In genomic region chr4:106560846-106561781, GRCm38 (mm10) we compare ENCODE assay signal across 8 mouse cellular contexts. TPM values are rescaled to one million over a fixed set of nuclear protein-coding genes. Genes with fewer than 3 reads are reported as not detected.
DNase-seq lines count a peak whose midpoint lies in the region; ATAC-seq and TF ChIP-seq lines count a peak whose summit lies in the region.

Dhcr24 (plus strand) TSS chr4:106561038.

- peak within 1 kb of the TSS; percentile 86 for H3K27ac ChIP-seq in embryonic facial prominence, embryonic 13.5 days
- H3K27ac ChIP-seq in heart, adult 2 months: no peak within 1 kb of the TSS
- peak within 1 kb of the TSS; percentile 86 for H3K27ac ChIP-seq in limb, embryonic 13.5 days
- H3K27ac ChIP-seq in midbrain, embryonic 16.5 days (ENCODE audit: low read length): peak within 1 kb of the TSS; percentile 92

- peak within 1 kb of the TSS; percentile 84 for H3K9ac ChIP-seq in embryonic facial prominence, embryonic 13.5 days
- H3K9ac ChIP-seq in heart, adult 2 months (ENCODE audit: low read depth, low read length): peak within 1 kb of the TSS; percentile 53
- peak within 1 kb of the TSS; percentile 83 for H3K9ac ChIP-seq in limb, embryonic 13.5 days
- H3K9ac ChIP-seq in midbrain, embryonic 16.5 days (ENCODE audit: low read depth, low read length): peak within 1 kb of the TSS; percentile 80

- under 1% methylated on average over 89 of the region's 89 CpGs for WGBS in embryonic facial prominence, embryonic 13.5 days
- WGBS in heart, adult 2 months: under 1% methylated on average over 85 of the region's 89 CpGs
- WGBS in limb, embryonic 13.5 days: under 1% methylated on average over 83 of the region's 89 CpGs
- under 1% methylated on average over 85 of the region's 89 CpGs for WGBS in midbrain, embryonic 16.5 days

- no peak for TF ChIP-seq CTCF in heart, adult 2 months (IDR thresholded peaks at IDR 0.05)

- H3K9me3 ChIP-seq in embryonic facial prominence, embryonic 13.5 days: no peaks in the 10 kb centered on the region
- H3K9me3 ChIP-seq in limb, embryonic 13.5 days: no peaks in the 10 kb centered on the region
- no peaks in the 10 kb centered on the region for H3K9me3 ChIP-seq in midbrain, embryonic 16.5 days (replicated peaks; ENCODE audit: control insufficient read depth, low read length, poor library complexity, severe bottlenecking)

- TF ChIP-seq EP300 in heart, adult 2 months (IDR thresholded peaks at IDR 0.05; ENCODE audit: insufficient read depth, low read depth, low read length): no peak

- TF ChIP-seq POLR2A in heart, adult 2 months (IDR thresholded peaks at IDR 0.05; ENCODE audit: insufficient read depth, low read depth, low read length): 0 out of 2 replicates have a peak, but pooled peaks have one; percentile 12

- H3K79me2 ChIP-seq in heart, adult 2 months (replicated peaks; ENCODE audit: control insufficient read depth, insufficient read depth, low read length): no peaks in the 10 kb centered on the region

- H3K36me3 ChIP-seq in embryonic facial prominence, embryonic 13.5 days: peaks cover 19% of the 10 kb centered on the region
- H3K36me3 ChIP-seq in heart, adult 2 months (ENCODE audit: control insufficient read depth, insufficient read depth, low read length): no peaks in the 10 kb centered on the region
- H3K36me3 ChIP-seq in limb, embryonic 13.5 days: peaks cover 23% of the 10 kb centered on the region
- H3K36me3 ChIP-seq in midbrain, embryonic 16.5 days (ENCODE audit: control insufficient read depth, insufficient read depth, low read length): peaks cover 9% of the 10 kb centered on the region

- intact Hi-C loops in heart, adult 2 months (cut with DNase I): no loop called here

- H3K4me3 ChIP-seq in embryonic facial prominence, embryonic 13.5 days: peak within 1 kb of the TSS; percentile 91
- H3K4me3 ChIP-seq in heart, adult 2 months: peak within 1 kb of the TSS; percentile 65
- peak within 1 kb of the TSS; percentile 90 for H3K4me3 ChIP-seq in limb, embryonic 13.5 days
- peak within 1 kb of the TSS; percentile 83 for H3K4me3 ChIP-seq in midbrain, embryonic 16.5 days (ENCODE audit: low read depth, low read length)

- H3K4me1 ChIP-seq in embryonic facial prominence, embryonic 13.5 days: peaks cover 32% of the 10 kb centered on the region
- peaks cover 4% of the 10 kb centered on the region; the same call in 1 of the 2 replicates for H3K4me1 ChIP-seq in heart, adult 2 months (ENCODE audit: control insufficient read depth, insufficient read depth, low read length)
- H3K4me1 ChIP-seq in limb, embryonic 13.5 days: peaks cover 32% of the 10 kb centered on the region
- peaks cover 37% of the 10 kb centered on the region for H3K4me1 ChIP-seq in midbrain, embryonic 16.5 days (ENCODE audit: control insufficient read depth, insufficient read depth, low read length)

- peak; percentile 92 for DNase-seq in 3134 (ENCODE audit: extremely low read depth, insufficient read length, low spot score)
- peak; percentile 98 for DNase-seq in adrenal gland, postnatal 36 days
- peak; percentile 86 to 91 for DNase-seq in heart, adult 2 months
- DNase-seq in kidney, adult 8-10 months: peak; percentile 92 to 93
- peak; percentile 50 to 77 for DNase-seq in spleen, postnatal 10 days (ENCODE audit: low spot score in 2 of 2)

- H3K4me2 ChIP-seq in embryonic facial prominence, embryonic 13.5 days: peak within 1 kb of the TSS; percentile 83
- H3K4me2 ChIP-seq in limb, embryonic 13.5 days (replicated peaks): peak within 1 kb of the TSS; percentile 92
- peak within 1 kb of the TSS; percentile 98 for H3K4me2 ChIP-seq in midbrain, embryonic 16.5 days (ENCODE audit: low read length)

- H3K27me3 ChIP-seq in embryonic facial prominence, embryonic 13.5 days: no peaks in the 10 kb centered on the region
- H3K27me3 ChIP-seq in heart, adult 2 months (ENCODE audit: control insufficient read depth, insufficient read depth, low read length): no peaks in the 10 kb centered on the region
- no peaks in the 10 kb centered on the region for H3K27me3 ChIP-seq in limb, embryonic 13.5 days
- no peaks in the 10 kb centered on the region for H3K27me3 ChIP-seq in midbrain, embryonic 16.5 days (ENCODE audit: control insufficient read depth, insufficient read depth, low read depth, low read length)

- ATAC-seq in embryonic facial prominence, embryonic 13.5 days (ENCODE audit: insufficient number of reproducible peaks, insufficient read depth, low FRiP score, low TSS enrichment, low read depth): peak; percentile 97
- ATAC-seq in limb, embryonic 13.5 days (ENCODE audit: low FRiP score, low read depth): peak; percentile 98
- peak; percentile 98 for ATAC-seq in midbrain, embryonic 16.5 days

RNA-seq across cellular contexts. Expression of gene Dhcr24, which starts in this region (rescaled TPM):
- total RNA-seq in adrenal gland, postnatal 36 days (2021): 100 to 1,000 TPM in 1 of 2 experiments, 10 to 100 TPM in 1; 74.5 to 299 TPM
- polyA plus RNA-seq in embryonic facial prominence, embryonic 13.5 days (2015; fragmentation: Nextera tagmentation; extraction: Ambion mirVana): 6.9 TPM in 2 replicates
- total RNA-seq in heart, adult 2 months (2021): 1 to 10 TPM; 1.4 to 4.0 TPM
- 5.2 and 5.4 TPM in 2 replicates for polyA plus RNA-seq in heart, adult 2 months (2012; rRNA removed)
- polyA plus RNA-seq in limb, embryonic 13.5 days (2015; fragmentation: Nextera tagmentation; extraction: Ambion mirVana): 5.5 and 6.0 TPM in 2 replicates
- 3.8 and 4.7 TPM in 2 replicates for polyA plus RNA-seq in midbrain, embryonic 16.5 days (2015; fragmentation: Nextera tagmentation; extraction: Ambion mirVana)

Comparison
In these comparisons a context has a peak if more than half of its experiments do, and no peak if none do; other contexts are left out.
1. RNA of gene Dhcr24 (total RNA-seq): 74.5 to 299 TPM in adrenal gland, postnatal 36 days; 1.4 to 4.0 TPM in heart, adult 2 months; every median in the first group is over 10 times any median in the second.
2. Peak in every context shown above with its lines, with median percentiles within 50 percentile points of each other: DNase-seq, ATAC-seq, H3K4me2 ChIP-seq, H3K4me3 ChIP-seq and H3K9ac ChIP-seq.